Mouse (Mus musculus): ENCODE measurements around the gene Pdcd4. TPM values are rescaled to one million over a fixed set of nuclear protein-coding genes. Genes with fewer than 3 reads are reported as not detected.
"Not testable (repeated sequence)": the region's sequence is repeated elsewhere in the genome, so short reads cannot be mapped to it uniquely, and the experiment has no call there.

Gene Pdcd4
- total RNA-seq, 2 experiments from 2014 or later: 20.9 to 25.1 TPM

DNA sequence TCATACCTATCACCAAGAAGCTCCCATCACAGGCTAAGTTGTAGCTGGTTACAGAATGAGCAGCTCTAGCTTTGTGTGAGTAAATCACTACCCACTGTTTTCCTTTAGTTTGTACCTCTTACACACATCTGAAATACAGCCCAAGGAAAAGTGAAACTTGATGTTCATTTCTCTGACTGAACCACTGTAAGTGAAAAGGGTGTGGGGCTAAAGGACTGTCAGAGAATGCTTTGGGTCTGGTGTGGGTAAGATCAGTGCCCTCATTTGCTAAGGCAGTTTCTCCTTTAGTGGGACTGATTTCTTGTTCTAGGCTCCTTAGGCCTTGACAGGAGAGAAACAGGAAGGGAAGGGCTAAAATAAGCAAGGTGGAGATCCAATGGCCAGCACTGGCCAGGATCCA, 42.0 kb downstream of the Pdcd4 start:
- intact Hi-C loops (cut with DNase I): no loop called here
- DNase-seq (ENCODE audit: low spot score): no peak

DNA sequence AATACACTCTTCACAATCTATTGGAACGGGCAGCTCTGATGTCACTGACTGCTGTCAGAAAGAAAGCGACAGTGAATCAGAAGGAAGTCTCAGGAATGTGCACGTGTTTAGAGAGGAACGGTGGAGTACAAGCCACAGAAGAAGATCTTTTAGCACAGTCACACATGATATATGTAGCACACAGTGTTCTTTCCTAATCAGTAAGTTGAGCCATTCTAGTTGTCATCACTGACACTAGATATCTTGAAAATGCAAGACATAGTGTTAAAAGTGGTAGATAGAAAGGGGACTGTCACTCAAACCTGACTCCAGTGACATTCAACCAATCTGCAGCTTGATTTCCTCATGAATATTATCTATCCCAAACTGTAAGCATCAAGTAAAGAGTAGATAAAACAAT, 47.4 kb downstream of the Pdcd4 start:
- intact Hi-C loops (cut with DNase I): no loop called here
- DNase-seq (ENCODE audit: low spot score): no peak

DNA sequence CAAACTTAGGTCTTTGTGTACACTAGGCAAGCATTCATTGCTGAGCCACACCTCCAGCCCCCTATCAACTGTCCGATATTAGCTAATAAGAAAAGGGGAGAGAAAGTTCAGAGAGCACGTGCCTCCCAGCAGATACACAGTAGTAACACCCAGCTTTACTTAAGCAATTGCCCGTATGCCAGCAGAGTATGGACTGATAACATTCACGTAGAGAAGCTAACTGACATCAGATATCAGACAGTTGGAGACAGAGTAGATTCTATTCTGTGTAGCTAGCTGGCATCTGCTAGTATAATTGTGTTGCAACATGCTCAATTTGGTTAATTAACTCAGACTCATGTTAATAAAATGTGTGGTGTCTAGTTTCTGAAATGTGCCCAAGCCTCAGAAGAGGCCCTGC, 49.1 kb downstream of the Pdcd4 start:
- intact Hi-C loops (cut with DNase I): no loop called here
- DNase-seq (ENCODE audit: low spot score): no peak

DNA sequence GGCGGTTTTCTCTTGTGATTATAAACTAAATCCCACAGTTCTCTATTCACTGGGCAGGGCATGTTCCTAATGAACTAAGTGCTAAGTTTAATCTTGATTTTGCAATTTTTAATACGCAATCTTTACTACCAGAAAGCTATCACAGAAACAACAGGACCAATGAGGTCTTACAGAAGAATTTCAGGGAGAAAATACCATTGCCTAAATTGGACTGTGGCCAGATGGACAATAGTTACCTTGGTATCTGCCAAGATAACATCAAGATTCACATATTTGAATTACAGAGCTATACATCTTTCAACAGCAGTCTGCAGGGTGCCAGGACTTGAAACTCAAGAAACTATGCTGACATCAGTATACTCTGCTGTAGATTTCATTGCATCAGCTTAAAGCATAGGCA, 50.3 kb downstream of the Pdcd4 start:
- no peak for DNase-seq (ENCODE audit: low spot score)
- intact Hi-C loops (cut with DNase I): no loop called here

DNA sequence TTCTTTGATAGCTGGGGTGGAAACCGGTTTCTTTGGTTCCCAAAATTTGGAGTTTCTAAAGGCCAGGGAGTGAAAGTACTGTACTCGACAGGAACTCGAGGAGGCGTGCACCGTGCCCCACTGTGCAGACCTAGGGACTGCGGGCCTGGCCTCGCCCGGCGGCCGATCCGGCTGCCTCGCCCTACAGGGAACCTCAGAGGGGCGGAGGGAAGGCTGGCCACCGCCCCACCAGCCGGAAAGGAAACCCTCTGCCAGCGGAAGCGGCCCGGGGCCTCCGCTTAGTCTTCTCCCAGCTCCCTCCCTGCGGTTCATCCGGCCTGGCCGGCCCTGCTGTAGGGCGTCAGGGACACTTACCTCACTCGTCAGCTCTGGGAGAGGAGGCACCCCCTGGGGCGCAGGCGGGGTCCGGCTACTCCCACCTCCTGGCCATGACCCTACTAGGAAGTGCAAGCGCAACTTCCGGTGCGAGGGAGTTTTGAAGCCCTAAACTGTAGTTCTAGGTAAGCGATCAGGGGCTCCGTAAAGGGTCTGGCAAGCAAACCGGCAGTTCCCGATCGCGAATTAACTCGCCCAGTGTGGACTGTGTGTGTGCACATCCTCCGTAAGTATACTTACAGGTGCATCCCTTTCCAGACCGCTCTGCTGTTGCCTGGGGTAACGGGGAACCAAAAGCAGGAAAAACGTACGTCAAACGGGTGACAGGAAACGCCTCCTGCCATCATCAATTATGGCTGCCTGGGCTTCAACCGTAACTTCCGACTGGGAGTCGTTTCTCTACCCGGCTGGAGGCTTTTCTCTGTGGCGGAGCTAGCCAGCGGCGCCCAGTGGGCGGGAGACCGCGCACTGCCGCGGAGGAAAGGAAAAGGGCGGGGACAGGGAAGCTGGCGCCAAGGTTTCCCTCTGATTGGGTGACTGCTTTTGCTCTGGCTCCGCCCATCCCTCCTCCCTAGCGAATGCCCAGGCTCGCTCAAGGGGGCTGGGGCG, 52.1 kb downstream of the Pdcd4 start, which contains the start of the genes Shoc2 and Bbip1:
TSS of gene Shoc2 (plus strand) at position 505 of the 984 bp plus-strand sequence.
TSS of gene Bbip1 (minus strand) at position 826 of the 984 bp plus-strand sequence.
- intact Hi-C loops (cut with DNase I): no loop called here
- peak; percentile 99 for DNase-seq (ENCODE audit: low spot score)

DNA sequence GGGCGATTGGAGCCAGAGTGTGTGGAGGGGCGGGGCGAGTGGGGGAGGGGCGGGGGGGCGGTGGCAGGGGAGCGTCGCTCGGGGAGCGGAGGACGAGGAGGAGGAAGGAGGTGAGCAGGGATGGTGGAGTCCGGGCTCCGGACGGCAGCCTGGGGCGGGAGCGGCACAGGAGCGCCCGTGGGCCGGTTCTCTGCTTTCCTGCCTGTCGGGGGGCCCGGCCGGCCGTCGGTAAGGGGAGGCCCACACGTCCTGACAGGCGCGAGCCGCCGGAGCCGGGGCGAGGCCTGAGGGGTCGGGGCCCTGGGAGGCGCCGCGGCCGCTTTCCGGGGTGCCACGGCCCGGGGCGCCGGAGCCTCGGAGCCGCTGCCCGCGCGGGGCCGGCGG, 52.7 kb downstream of the Pdcd4 start:
- DNase-seq (ENCODE audit: low spot score): no peak
- intact Hi-C loops (cut with DNase I): loop anchor here (5.0 kb wide), 2 partner anchors 83 to 103 kb away; no protein-coding TSS in a partner anchor

DNA sequence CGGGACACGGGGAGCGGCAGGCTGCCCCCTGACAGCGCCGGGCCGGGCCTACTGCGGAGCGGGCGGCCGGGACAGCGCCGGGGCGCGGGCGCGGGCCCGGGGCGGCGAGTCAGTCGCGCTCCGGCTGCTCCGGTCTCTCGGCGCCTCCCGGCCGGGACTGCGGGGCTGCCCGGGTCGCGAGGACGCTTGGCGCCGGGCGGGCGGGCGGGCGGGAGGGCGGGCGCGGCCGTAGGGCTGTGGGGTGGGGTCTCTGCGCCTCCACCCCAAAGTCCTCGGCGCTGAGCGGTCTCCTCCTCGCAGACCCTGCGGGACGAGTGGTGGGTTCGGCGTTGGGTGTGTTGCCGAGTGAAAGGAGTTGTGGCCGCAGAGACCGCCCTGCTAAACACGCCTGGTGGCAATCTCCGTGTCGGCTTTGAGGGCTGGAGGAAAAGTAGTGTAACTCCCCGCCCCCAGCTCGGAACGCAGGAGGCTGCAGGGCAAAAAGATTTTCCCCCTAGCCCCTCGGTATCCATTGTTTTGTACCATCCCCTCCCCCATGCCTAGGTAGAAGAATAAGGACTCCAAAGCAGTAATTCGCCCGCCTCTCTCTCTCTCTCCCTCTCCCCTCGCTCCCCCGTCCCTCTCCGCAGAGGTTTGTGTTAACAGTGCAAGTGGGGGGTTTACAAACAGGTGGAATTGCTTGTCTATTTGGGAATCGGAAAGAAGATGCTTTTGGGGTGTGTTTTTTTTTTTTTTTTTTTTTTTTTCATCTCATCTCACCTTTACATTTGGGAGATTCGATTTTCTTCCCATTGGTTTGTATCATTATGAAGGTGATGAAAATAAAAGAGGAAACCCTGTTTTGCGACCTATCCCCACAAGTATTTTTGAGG, 53.4 kb downstream of the Pdcd4 start:
- intact Hi-C loops (cut with DNase I): loop anchor here (5.0 kb wide), 2 partner anchors 82 to 102 kb away; no protein-coding TSS in a partner anchor
- peak; percentile 26 for DNase-seq (ENCODE audit: low spot score)

DNA sequence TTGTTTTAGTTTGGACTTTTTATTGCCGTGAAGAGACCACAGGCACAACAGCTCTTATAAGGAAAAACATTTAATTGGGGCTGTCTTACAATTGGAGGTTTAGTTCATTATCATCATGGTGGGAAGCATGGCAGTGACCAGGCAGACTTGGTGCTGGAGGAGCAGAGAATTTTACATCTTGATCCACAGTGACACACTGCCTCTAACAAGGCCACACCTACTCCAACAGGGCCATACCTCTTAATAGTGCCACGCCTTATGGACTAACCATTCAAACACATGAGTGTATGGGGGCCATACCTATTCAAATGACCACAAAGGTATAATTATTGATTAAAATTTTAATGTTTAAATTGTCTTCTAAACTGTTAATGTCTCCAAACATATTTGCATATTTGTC, 65.5 kb downstream of the Pdcd4 start:
- DNase-seq (ENCODE audit: low spot score): no peak
- intact Hi-C loops (cut with DNase I): no loop called here

DNA sequence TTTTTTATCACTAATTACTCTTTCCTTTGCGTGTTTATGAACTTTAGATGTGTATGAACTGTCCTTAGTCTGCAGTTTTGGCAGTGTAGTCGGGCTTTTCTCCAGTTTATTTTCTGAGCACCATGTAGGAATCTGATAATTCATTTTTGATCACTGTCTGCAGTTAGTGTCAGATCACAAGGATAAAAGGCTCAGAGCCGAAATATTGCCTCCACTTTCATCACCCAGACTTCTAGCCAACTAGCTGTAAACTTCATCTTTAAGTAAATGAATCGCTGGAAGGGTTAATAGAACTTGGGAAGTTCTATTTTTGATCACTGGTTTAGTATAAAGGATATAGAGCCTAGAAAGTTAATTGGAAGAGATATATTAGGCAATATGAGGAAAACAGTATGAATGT, 70.5 kb downstream of the Pdcd4 start:
- intact Hi-C loops (cut with DNase I): no loop called here
- no peak for DNase-seq (ENCODE audit: low spot score)

DNA sequence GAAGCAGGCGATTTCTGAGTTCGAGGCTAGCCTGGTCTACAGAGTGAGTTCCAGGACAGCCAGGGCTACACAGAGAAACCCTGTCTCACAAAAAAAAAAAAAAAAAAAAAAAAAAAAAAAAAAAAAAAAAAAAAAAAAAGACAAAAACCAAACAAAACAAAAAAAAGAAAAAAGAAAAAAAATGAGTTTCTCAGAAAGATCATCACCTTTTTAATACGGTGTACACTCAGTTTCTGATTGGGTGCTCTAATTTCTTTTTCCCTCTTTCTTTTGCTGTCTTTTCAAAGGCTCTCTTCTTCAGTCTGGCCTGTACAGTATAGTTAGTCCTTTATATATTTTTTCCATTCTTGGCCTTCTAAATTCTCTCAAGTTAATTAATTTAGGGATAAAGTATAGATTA, 72.3 kb downstream of the Pdcd4 start:
- intact Hi-C loops (cut with DNase I): not testable (repeated sequence)

DNA sequence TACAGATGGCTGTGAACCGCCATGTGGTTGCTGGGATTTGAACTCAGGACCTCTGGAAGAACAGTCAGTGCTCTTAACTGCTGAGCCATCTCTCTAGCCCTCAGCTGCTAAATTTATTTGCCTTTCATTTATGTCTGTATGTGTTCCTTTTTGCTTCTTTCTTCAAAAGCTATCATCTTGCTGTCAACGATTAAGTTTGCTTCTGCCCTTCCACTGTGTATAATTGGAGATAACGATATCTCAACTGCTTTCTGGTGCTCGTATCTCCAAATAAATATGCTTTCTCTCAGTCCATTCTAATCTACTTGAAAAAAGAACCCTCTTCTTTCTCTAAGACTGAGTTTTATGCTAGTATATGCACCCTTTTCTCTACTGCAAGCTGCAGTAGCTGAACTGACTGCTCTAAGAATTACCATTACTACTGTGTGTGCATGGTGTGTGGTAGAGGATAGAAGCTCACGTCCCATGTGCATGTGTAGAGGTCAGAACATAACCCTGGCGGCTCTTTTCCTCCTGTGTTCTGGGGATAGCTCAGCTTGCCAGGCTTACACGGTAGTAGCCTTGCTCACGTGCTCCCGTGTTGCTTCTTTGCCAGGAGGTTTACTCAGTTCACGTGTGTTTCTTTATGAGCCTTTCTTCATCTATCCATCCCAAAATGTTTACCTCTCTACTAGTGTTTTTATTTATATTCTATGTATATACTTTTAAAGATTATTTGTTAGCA, 73.0 kb downstream of the Pdcd4 start:
- DNase-seq (ENCODE audit: low spot score): no peak
- intact Hi-C loops (cut with DNase I): no loop called here

More for the DNA sequence above, 72.3 kb downstream of the Pdcd4 start:
- not testable (repeated sequence) for DNase-seq (ENCODE audit: low spot score)

DNA sequence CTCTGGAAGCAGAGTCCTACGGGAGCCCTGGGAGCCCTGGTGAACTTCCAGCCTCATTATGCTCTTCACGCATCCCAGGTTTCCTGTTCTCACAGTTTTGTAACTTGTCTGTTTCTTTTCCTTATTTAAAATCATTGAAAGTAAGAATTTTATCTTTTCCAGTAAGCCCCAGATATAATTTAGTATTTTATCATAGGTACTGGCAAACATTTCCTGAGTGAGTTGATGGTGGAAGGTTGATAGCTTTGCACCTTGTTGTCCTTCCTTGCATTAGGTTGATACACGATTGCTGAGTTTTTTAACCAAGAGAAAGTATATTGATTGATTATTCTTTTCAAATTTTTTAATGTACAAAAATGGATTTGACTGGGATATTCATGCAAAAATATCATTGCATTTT, 77.2 kb downstream of the Pdcd4 start:
- no peak for DNase-seq (ENCODE audit: low spot score)
- intact Hi-C loops (cut with DNase I): no loop called here

DNA sequence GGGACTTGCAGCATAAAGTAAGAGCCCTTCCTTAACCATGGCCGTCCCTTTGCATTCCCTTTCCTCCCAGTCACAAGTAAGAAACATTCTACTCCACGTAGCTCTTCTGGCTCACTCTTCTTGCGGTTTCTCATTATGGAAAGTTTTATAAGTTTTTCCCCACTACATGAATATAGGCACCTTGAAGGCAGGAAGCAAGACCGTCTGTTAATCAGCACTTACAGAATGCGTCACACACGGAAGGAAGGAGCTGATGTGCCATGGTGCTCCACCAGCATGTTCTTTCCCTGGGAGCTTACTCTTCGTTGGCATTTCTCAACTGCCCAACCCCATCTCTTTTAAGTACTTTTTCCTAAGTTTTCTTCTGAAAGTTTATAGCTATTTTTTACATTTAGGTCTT, 79.9 kb downstream of the Pdcd4 start:
- intact Hi-C loops (cut with DNase I): no loop called here
- no peak for DNase-seq (ENCODE audit: low spot score)

DNA sequence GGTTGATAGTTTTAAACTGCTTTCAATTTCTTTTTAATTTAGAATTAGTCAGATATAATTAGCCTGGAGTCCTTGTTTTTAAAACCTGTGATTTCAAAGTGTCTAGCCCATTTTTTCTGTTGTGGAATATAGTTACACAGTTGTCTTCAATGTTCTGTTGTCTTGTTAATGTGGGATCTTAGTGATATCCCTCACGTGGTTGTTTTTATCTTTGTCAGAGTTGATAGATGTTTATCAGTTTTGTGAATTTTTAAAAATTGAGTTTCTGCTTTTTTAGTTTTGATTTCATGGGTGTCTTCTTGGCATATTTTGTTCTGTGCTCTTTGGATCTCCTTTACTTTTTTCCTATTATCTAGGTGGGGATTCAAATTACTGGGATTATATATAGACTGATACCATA, 81.6 kb downstream of the Pdcd4 start:
- DNase-seq (ENCODE audit: low spot score): no peak

More for the DNA sequence above, 81.6 kb downstream of the Pdcd4 start:
- intact Hi-C loops (cut with DNase I): no loop called here

Other genes starting within 250 kb of the Pdcd4 start
- 100 to 1,000 TPM; 203 to 227 TPM for gene Rbm20, start 214.9 kb upstream of the Pdcd4 start, total RNA-seq (2021)
- 10 to 100 TPM; 27.6 to 30.5 TPM for gene Shoc2, start 52.1 kb downstream of the Pdcd4 start, total RNA-seq (2021)
- gene Bbip1, start 52.4 kb downstream of the Pdcd4 start, total RNA-seq (2021): 10 to 100 TPM; 36.5 to 38.7 TPM
- under 1 TPM; 0.20 to 0.36 TPM for gene Adra2a, start 151.9 kb downstream of the Pdcd4 start, total RNA-seq (2021)